Mouse (Mus musculus) frontal cortex, postnatal 14 days (tissue): ENCODE data around the gene Gsta2.
A peak's percentile ranks its signal among the peaks of the same experiment; 100 is the strongest.
"Not testable (repeated sequence)": the region's sequence is repeated elsewhere in the genome, so short reads cannot be mapped to it uniquely, and the experiment has no call there.

Source experiments
- DNase-seq, 2 experiments: peaks; one replicate each; pipeline ENCODE4 v3.0.0; 2022; ENCODE audit warnings: low spot score in 2 of 2

The Gsta2 gene

GRCm38 (mm10) chr9:78355611-78356010 lies at the start of gene Gsta2:
Gene Gsta2 (minus strand): TSS chr9:78355788.
- no peak for DNase-seq

- no peak for DNase-seq
These were observed 46.0 kb upstream of the Gsta2 start for GRCm38 (mm10) chr9:78401596-78401995.

DNA sequence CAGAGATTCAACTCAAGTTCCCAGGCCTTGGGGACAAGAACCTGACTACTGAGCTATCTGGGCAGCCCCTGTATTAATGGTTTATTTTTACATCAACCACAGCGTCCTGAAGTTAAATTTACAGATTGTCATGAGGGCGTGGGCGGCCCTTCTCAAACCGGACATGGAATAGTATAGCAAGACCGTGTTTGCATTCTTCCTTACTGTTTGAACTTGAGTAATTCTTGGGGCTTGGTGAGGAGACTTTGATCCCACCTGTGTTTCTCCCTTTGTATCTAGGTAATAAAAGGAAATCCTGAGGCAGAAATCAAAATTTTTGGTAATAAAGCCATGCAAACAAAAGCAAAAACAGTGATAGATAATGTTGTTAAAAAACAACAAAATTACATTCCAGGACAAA lies 45.0 kb upstream of the Gsta2 start:
- DNase-seq: no peak

GRCm38 (mm10) chr9:78396517-78396916 lies 40.9 kb upstream of the Gsta2 start:
- DNase-seq: no peak

DNA sequence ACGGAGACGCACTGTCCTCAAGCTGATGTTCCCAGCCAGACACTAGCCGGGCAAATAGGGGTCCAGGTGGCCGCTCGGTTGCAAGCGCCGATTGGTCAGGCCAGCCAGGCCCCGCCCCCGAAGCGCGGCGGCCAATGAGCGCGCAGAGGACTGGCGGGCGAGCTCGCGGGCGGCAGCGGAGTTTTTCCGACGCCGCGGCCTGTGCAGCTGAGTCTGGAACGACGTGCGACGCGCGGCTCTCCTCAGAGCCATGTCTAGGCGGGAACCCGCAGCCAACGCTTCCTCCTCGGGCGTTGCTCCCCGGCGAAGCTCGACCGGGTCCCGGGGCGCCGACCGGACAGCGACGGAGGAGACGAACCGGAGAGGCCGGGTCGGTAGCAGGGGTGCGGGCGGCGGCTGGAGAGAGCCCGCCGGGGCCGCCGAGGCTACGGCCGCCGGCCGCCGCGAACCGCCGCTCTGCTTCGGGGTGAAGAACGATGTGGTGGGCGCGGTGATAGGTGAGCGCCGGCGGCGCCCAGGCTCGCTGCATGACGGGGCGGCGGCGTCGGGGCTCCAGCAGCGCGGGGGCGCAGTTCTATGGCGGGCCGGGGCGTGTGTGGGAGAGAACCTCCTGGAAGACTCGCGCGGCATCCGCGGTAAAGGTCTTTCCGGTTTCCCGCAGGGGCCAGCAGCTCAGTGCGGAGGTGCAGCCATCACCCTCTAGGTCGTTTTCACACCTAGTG lies 40.2 kb upstream of the Gsta2 start, which contains the start of gene Ddx43:
Gene Ddx43 (plus strand): TSS at position 148 of the 722 bp plus-strand sequence.
- DNase-seq: peak; percentile 7 to 10

GRCm38 (mm10) chr9:78395244-78395629 lies 39.6 kb upstream of the Gsta2 start:
- no peak for DNase-seq

DNA sequence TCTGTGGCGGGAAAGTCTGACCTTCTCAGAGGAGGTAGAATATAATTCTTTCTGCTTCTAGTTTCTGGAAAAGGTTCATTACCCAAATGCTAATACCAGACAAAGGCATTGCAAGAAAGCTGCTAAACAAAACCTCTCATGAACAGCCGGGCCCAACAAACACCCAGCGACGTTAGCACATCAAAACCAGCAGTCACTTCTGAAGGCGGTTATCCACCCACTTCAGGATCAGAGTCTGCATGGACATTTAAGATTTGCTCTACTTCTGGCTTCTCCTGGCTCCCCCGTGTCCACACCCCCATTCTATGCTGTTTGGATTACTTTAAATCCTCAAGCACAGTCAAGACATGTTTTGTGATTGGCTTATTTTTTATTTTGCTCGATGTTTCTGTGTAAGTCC lies 39.0 kb upstream of the Gsta2 start:
- no peak for DNase-seq

- DNase-seq: no peak
These were observed 38.2 kb upstream of the Gsta2 start for GRCm38 (mm10) chr9:78393741-78394140.

DNA sequence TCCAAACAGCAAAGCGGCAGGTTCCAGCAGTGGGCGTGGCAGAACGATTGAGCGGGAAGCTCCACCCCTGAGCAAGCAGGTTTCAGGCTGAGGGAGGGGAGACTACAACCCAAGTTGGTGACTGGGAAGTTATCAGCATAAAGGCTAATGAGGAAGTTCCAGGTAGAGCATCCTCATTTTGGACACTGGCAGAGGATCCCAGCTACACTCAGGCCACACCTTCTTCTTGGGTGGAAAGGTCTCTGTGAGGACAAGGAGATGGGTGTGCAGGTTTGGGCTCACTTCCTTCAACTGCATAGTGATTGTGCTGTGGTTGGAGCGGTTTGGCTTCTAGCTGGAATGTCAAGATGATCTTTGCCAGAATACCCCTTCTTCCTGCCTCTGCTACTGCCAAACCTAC lies 34.4 kb upstream of the Gsta2 start:
- DNase-seq: no peak

DNA sequence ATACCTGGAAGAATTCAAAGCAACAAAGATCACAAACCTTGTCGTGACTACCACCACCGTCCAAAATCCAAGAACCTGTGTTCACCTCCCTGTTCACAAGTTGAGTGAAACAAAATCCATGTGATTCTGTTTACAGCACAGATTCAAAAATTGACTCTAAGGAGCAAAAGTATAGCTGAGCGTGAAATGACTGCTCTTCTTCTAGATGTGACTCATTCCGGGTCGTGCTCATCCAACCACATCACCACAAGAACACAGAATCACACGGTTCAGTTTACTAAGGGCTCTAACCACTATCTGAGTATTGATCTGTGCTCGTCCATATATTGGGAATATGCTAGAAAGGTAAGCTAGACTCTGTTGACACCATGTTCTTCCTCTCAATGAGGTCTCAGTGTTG lies 31.4 kb upstream of the Gsta2 start:
- DNase-seq: no peak

- DNase-seq: no peak
These were observed 30.3 kb upstream of the Gsta2 start for GRCm38 (mm10) chr9:78385893-78386292.

DNA sequence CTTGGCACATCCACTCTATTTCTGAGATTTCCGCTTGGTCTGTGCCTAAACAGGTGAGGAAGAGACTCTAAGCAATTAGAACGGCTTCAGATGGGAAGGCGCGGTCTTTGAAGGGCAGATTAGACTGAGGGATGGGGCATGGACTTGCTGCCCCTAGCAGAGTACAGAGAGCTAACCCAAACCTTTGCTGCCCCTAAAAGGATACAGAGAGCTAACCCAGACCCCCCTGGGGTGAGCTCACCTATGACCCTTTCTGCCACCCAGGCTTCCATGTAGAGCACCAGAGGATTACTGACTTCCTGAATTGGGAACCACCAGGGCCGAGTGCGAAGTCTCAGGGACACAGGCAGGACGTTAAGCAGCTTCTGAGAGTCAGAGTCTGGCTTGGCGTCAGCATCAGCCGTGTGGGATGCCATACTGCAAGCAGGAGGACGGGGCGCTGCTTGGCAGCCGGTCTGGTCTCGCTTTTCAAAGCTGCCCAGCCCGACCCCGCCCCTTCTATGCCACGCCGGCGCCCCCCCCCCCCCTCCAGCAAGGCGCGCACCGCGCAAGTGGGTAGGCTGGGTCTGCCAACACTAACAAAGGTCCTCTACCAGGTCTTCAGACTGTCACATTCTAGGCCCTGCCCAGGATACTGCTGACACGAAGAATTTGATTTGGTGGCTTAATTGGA lies 22.7 kb upstream of the Gsta2 start, which contains the start of gene Ooep:
Gene Ooep (minus strand): TSS at position 613 of the 673 bp plus-strand sequence.
- peak in 1 of 2 experiments; percentile 12 for DNase-seq

DNA sequence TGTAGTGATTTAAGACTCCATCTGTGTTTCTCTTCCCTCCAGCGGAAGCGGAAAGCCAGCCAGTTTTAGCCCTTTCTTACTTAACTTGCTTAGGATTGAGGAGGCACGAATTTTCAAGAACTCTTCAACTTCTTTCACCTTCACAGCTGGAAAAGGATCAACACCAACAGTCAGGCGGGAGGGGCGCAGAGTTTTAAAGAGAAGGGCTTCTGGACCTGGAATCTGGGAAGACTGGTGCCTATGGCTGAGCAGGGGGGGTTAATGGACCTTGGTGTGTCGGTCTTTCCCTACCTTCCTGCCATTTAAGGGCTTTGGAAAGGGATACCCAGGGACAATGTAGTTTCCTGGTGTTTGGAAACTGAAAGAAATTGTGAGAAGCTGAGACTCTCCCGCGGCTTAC lies 22.0 kb upstream of the Gsta2 start:
- DNase-seq: no peak

GRCm38 (mm10) chr9:78375486-78375885 lies 19.9 kb upstream of the Gsta2 start:
- DNase-seq: no peak

- DNase-seq: no peak
These were observed 19.3 kb upstream of the Gsta2 start for GRCm38 (mm10) chr9:78374885-78375389.

DNA sequence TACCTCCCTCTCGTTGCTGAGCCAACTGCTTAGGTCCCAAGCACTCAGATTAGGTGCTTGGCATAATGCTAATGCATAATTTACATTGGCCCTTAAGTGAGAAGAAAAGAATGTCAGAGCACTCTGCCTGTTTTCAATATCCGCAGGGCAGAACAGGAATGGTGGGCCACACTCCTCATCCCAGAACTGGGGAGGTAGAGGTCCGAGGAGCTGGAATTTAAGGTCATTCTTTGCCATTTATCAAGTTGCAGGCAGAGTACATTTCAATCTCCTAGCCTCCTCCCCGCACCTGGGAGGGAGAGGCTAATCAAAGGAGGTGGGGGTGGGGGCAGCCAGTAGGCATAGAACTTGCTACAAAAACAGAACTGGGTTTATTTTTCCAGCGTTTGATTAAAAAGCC lies 18.8 kb upstream of the Gsta2 start:
- DNase-seq: no peak

DNA sequence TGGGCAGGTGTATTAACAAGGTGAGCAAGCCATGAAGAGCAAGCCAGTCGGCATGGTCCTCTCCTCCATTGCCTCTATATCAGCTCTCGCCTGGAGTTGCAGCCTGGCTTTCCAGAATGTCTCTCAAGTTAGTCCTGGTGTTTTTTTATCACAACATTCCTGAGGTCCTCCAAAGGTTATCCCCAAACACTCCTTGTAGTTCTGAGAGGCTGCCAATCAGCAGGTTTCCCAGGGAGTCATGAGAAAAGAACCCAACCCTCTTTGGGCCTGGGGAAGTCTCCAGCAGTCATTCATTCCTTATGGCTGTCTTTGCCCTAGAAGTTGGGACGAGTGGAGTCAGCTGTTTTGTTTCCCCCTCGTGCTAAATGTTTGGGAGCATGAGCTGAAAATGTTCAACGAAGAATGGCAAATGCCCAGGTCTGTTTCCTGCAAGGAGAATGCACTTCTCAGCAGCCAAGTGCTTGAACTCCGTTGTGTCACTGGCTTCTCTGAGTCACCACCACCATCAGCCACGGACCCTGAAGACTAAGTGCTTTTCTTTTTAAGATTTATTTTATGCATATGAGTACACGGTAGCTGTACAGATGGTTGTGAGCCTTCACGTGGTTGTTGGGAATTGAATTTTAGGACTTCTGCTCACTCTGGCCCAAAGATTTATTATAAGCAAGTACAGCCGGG lies 17.4 kb upstream of the Gsta2 start:
- DNase-seq: no peak

DNA sequence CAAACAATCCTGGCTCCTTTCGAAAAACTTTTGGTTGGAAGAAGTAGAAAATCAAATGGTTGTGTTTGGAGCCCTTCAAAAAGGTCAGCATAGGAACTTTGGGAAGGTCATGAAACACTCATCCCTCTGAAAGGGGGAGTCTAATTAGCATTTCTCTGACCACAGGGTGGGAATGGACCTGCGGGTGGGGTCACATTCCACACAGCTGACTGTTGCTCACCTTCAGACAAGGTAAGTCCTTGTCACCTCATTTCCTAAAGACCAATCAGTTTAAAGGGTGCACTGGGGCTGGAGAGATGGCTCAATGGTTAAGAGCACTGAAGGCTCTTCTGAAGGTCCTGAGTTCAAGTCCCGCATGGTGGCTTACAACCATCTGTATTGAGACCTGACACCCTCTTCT lies 15.9 kb upstream of the Gsta2 start:
- no peak for DNase-seq

GRCm38 (mm10) chr9:78369786-78370185 lies 14.2 kb upstream of the Gsta2 start:
- DNase-seq: no peak

GRCm38 (mm10) chr9:78369349-78369748 lies 13.8 kb upstream of the Gsta2 start:
- no peak for DNase-seq

GRCm38 (mm10) chr9:78368671-78369293 lies 13.2 kb upstream of the Gsta2 start:
- no peak for DNase-seq

DNA sequence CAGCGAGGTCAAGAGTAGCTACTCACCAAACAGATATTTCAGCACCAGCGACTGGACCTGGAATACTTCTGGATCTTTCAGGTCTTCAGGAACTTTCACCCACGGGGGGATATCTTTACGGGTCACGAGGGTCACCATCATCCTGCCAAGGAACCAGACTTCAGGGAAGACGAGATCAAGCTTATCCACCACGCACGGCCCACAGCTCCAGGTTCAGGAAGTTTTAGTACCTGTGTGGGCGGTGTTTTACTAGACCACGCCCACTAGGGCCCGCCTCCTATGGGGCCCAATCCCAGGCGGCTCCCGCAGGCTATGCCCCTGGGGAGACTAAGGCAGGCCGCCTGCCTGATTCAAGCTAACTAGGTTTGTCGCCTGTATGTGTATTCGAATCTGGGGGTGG lies 12.4 kb upstream of the Gsta2 start, which contains the start of gene Dppa5a:
Gene Dppa5a (minus strand): TSS at position 219 of the 400 bp plus-strand sequence.
- not testable (repeated sequence) for DNase-seq
